Mouse (Mus musculus) megakaryocyte, embryonic 14.5 days (primary cell): ENCODE measurements around the gene Grm5.

Source experiments
- FLI1 ChIP-seq: IDR thresholded peaks from 2 replicates; pipeline ENCODE4 v1.6.1; 2012; ENCODE audit warnings: low read length, inconsistent platforms, mixed read lengths
- GATA1 ChIP-seq: IDR thresholded peaks from 3 replicates; pipeline ENCODE4 v1.6.1; 2012; ENCODE audit warnings: mixed read lengths, low read length, inconsistent platforms, borderline replicate concordance

- TF ChIP-seq GATA1 (no peak), FLI1 (no peak)
These were observed 51.6 kb downstream of the Grm5 start for GRCm38 (mm10) chr7:87635530-87635929.
